Comparison of ENCODE assay signal across 8 mouse cellular contexts in genomic region chr5:140750925-140751324, GRCm38 (mm10). TPM values are rescaled to one million over a fixed set of nuclear protein-coding genes. Genes with fewer than 3 reads are reported as not detected.
A peak's percentile ranks its signal among the peaks of the same experiment; 100 is the strongest.
DNase-seq lines count a peak whose midpoint lies in the region; ATAC-seq and TF ChIP-seq lines count a peak whose summit lies in the region.

No protein-coding gene starts in this region.

- TF ChIP-seq CTCF in kidney, postnatal 0 days (IDR thresholded peaks at IDR 0.05; ENCODE audit: low read depth): peak; percentile 70
- peak; percentile 17 for TF ChIP-seq CTCF in C2C12 (IDR thresholded peaks at IDR 0.05; ENCODE audit: control insufficient read depth, insufficient read depth, insufficient read length)
- TF ChIP-seq CTCF in liver, postnatal 0 days (IDR thresholded peaks at IDR 0.05; ENCODE audit: low read depth): peak; percentile 70

- ATAC-seq in CD4-positive, CD25-positive, alpha-beta regulatory T cell, adult 4 months: no peak
- no peak for ATAC-seq in kidney, postnatal 0 days (replicated peaks; ENCODE audit: low FRiP score, low read depth)
- no peak for ATAC-seq in kidney, embryonic 14.5 days (ENCODE audit: low FRiP score, low TSS enrichment)
- ATAC-seq in liver, postnatal 0 days: no peak
- no peak for ATAC-seq in frontal cortex, adult (ENCODE audit: low TSS enrichment)

- TF ChIP-seq EP300 in liver, postnatal 0 days (IDR thresholded peaks at IDR 0.05; ENCODE audit: low read depth): no peak

- no peaks in the 10 kb centered on the region for H3K4me1 ChIP-seq in kidney, postnatal 0 days (replicated peaks; ENCODE audit: insufficient read depth, low read length)
- peaks cover 5% of the 10 kb centered on the region; the same call in 1 of the 2 replicates for H3K4me1 ChIP-seq in kidney, embryonic 14.5 days (ENCODE audit: control insufficient read depth, insufficient read depth, low read length)
- H3K4me1 ChIP-seq in liver, postnatal 0 days (ENCODE audit: insufficient read depth): peaks cover 10% of the 10 kb centered on the region

- no peaks in the 10 kb centered on the region for H3K27me3 ChIP-seq in kidney, postnatal 0 days (ENCODE audit: insufficient read depth, low read length)
- no peaks in the 10 kb centered on the region for H3K27me3 ChIP-seq in kidney, embryonic 14.5 days (ENCODE audit: control insufficient read depth, insufficient read depth, low read length)
- no peaks in the 10 kb centered on the region for H3K27me3 ChIP-seq in C2C12 (ENCODE audit: control insufficient read depth, insufficient read depth, insufficient read length)
- no peaks in the 10 kb centered on the region for H3K27me3 ChIP-seq in liver, postnatal 0 days (ENCODE audit: insufficient read depth, low read length)

- peak; percentile 70 for DNase-seq in CD4-positive, CD25-positive, alpha-beta regulatory T cell, adult 2 months (ENCODE audit: low read depth, low spot score)
- DNase-seq in kidney, postnatal 0 days (ENCODE audit: low spot score): no peak
- DNase-seq in liver, postnatal 0 days: peak; percentile 40
- no peak for DNase-seq in gastrocnemius, postnatal 36 days

- no peak overlapping the region for H3K4me2 ChIP-seq in kidney, postnatal 0 days (ENCODE audit: low read length)
- H3K4me2 ChIP-seq in kidney, embryonic 14.5 days (replicated peaks; ENCODE audit: low read depth, low read length): no peak overlapping the region
- H3K4me2 ChIP-seq in liver, postnatal 0 days (ENCODE audit: low read depth, low read length): no peak overlapping the region

- no peak overlapping the region for H3K27ac ChIP-seq in kidney, postnatal 0 days
- H3K27ac ChIP-seq in kidney, embryonic 14.5 days (ENCODE audit: low read depth, low read length): no peak overlapping the region
- H3K27ac ChIP-seq in liver, postnatal 0 days (ENCODE audit: low read depth): no peak overlapping the region

- H3K4me3 ChIP-seq in kidney, postnatal 0 days (replicated peaks; ENCODE audit: low read depth, low read length): no peak overlapping the region
- H3K4me3 ChIP-seq in kidney, embryonic 14.5 days (ENCODE audit: low read length): no peak overlapping the region
- H3K4me3 ChIP-seq in C2C12 (ENCODE audit: insufficient read depth, poor library complexity, severe bottlenecking): no peak overlapping the region
- H3K4me3 ChIP-seq in liver, postnatal 0 days (ENCODE audit: low read depth, low read length): no peak overlapping the region

- no peak overlapping the region for H3ac ChIP-seq in C2C12 (ENCODE audit: control insufficient read depth, insufficient read length, low read depth)

- intact Hi-C loops in gastrocnemius, postnatal 36 days (cut with DNase I): no loop called here

- H3K9ac ChIP-seq in kidney, postnatal 0 days (ENCODE audit: low read depth, low read length): no peak overlapping the region
- H3K9ac ChIP-seq in kidney, embryonic 14.5 days (ENCODE audit: low read depth, low read length): no peak overlapping the region
- no peak overlapping the region for H3K9ac ChIP-seq in liver, postnatal 0 days (replicated peaks)

- no peaks in the 10 kb centered on the region for H3K79me2 ChIP-seq in C2C12 (ENCODE audit: control insufficient read depth, insufficient read depth)

- WGBS in kidney, postnatal 0 days: 0% methylated on average over 1 of the region's 2 CpGs
- WGBS in kidney, embryonic 14.5 days: 0% methylated on average over 1 of the region's 2 CpGs
- 0% methylated on average over 1 of the region's 2 CpGs for WGBS in liver, postnatal 0 days (ENCODE audit: insufficient replicate concordance)

- H3K36me3 ChIP-seq in kidney, postnatal 0 days (ENCODE audit: insufficient read depth, low read length): 0 out of 2 replicates have a peak, but pooled peaks cover 4% of the 10 kb centered on the region
- H3K36me3 ChIP-seq in kidney, embryonic 14.5 days (ENCODE audit: control insufficient read depth, insufficient read depth, low read length): no peaks in the 10 kb centered on the region
- H3K36me3 ChIP-seq in C2C12 (ENCODE audit: control insufficient read depth, insufficient read depth): no peaks in the 10 kb centered on the region
- no peaks in the 10 kb centered on the region for H3K36me3 ChIP-seq in liver, postnatal 0 days (replicated peaks; ENCODE audit: insufficient read depth, low read length)

- H3K79me3 ChIP-seq in C2C12 (ENCODE audit: low read depth): no peaks in the 10 kb centered on the region

- no peaks in the 10 kb centered on the region for H3K9me3 ChIP-seq in kidney, postnatal 0 days (replicated peaks; ENCODE audit: low read length)
- 0 out of 2 replicates have a peak, but pooled peaks cover 4% of the 10 kb centered on the region for H3K9me3 ChIP-seq in kidney, embryonic 14.5 days (ENCODE audit: control insufficient read depth, low read length)
- H3K9me3 ChIP-seq in liver, postnatal 0 days (ENCODE audit: low read length): peaks cover 5% of the 10 kb centered on the region; the same call in 1 of the 2 replicates

TF ChIP-seq in C2C12, 6 proteins besides CTCF, POLR2A, EP300 and RAD21:
- TF ChIP-seq CEBPB (IDR thresholded peaks at IDR 0.05; ENCODE audit: low read depth) (no peak), MAX (IDR thresholded peaks at IDR 0.05) (no peak), MYOD1 (IDR thresholded peaks at IDR 0.05; ENCODE audit: control insufficient read depth, insufficient read length, low read depth) (no peak), MYOG (IDR thresholded peaks at IDR 0.05; ENCODE audit: control insufficient read depth, extremely low read depth, insufficient read length) (no peak), USF1 (IDR thresholded peaks at IDR 0.05; ENCODE audit: low read depth) (no peak), FOSL1 (IDR thresholded peaks at IDR 0.05; ENCODE audit: insufficient read depth, low read length, poor library complexity, severe bottlenecking) (no peak)
TF ChIP-seq in C2C12: peak in this region for 0.

RNA-seq across cellular contexts. Expression of gene Amz1, which starts 27.0 kb away (rescaled TPM):
- under 1 TPM; 0.33 to 0.50 TPM for polyA plus RNA-seq in CD4-positive, CD25-positive, alpha-beta regulatory T cell, adult 4 months (2017; shearing (Covaris generic))
- polyA plus RNA-seq in kidney, postnatal 0 days (2015; fragmentation: Nextera tagmentation; extraction: Ambion mirVana): 1.8 and 2.0 TPM in 2 replicates
- 1.1 and 1.5 TPM in 2 replicates for polyA plus RNA-seq in kidney, embryonic 14.5 days (2014; fragmentation: Nextera tagmentation; extraction: Ambion mirVana)
- 0.43 TPM for polyA plus RNA-seq in C2C12 (2012; fragmentation: generic; extraction: Trizol)
- polyA plus RNA-seq in liver, postnatal 0 days (2015; fragmentation: Nextera tagmentation; extraction: Ambion mirVana): 2.1 and 2.2 TPM in 2 replicates
- total RNA-seq in gastrocnemius, postnatal 36 days (2021): under 1 TPM; 0.22 to 0.38 TPM

RNA-seq across cellular contexts. Expression of gene Brat1, which starts 46.1 kb away (rescaled TPM):
- 10 to 100 TPM; 15.4 to 33.1 TPM for polyA plus RNA-seq in CD4-positive, CD25-positive, alpha-beta regulatory T cell, adult 4 months (2017; shearing (Covaris generic))
- polyA plus RNA-seq in kidney, postnatal 0 days (2015; fragmentation: Nextera tagmentation; extraction: Ambion mirVana): 16.7 and 18.3 TPM in 2 replicates
- polyA plus RNA-seq in kidney, embryonic 14.5 days (2014; fragmentation: Nextera tagmentation; extraction: Ambion mirVana): 12.0 and 14.6 TPM in 2 replicates
- 9.4 TPM for polyA plus RNA-seq in C2C12 (2012; fragmentation: generic; extraction: Trizol)
- 4.7 and 4.9 TPM in 2 replicates for polyA plus RNA-seq in liver, postnatal 0 days (2015; fragmentation: Nextera tagmentation; extraction: Ambion mirVana)
- total RNA-seq in gastrocnemius, postnatal 36 days (2021): 1 to 10 TPM; 4.6 to 5.1 TPM

RNA-seq across cellular contexts. Expression of gene Iqce, which starts 48.7 kb away (rescaled TPM):
- polyA plus RNA-seq in CD4-positive, CD25-positive, alpha-beta regulatory T cell, adult 4 months (2017; shearing (Covaris generic)): 10 to 100 TPM; 22.2 to 34.3 TPM
- 18.7 and 19.7 TPM in 2 replicates for polyA plus RNA-seq in kidney, postnatal 0 days (2015; fragmentation: Nextera tagmentation; extraction: Ambion mirVana)
- 19.4 and 26.8 TPM in 2 replicates for polyA plus RNA-seq in kidney, embryonic 14.5 days (2014; fragmentation: Nextera tagmentation; extraction: Ambion mirVana)
- polyA plus RNA-seq in C2C12 (2012; fragmentation: generic; extraction: Trizol): 7.5 TPM
- 3.6 and 4.2 TPM in 2 replicates for polyA plus RNA-seq in liver, postnatal 0 days (2015; fragmentation: Nextera tagmentation; extraction: Ambion mirVana)
- 1 to 10 TPM; 2.6 to 3.1 TPM for total RNA-seq in gastrocnemius, postnatal 36 days (2021)

Comparison
In these comparisons a context has a peak if more than half of its experiments do, and no peak if none do; other contexts are left out.
1. DNase-seq: peak in CD4-positive, CD25-positive, alpha-beta regulatory T cell, adult 2 months (single experiment) and liver, postnatal 0 days (single experiment); none in kidney, postnatal 0 days (single experiment) and gastrocnemius, postnatal 36 days (0 of 2).
2. CTCF ChIP-seq: peak in every context shown above with its lines; median percentile 70 in kidney, postnatal 0 days; 70 in liver, postnatal 0 days; 17 in C2C12.